Mouse (Mus musculus) small intestine, adult 2 months (tissue): ENCODE measurements at regions not wholly inside any gene's neighbourhood (a gene's known extent, or its start where the extent isn't known, plus 50 kb on each side); places are given as distances from the start of the nearest gene placed in this dataset.

ENCODE experiments used
- H3K27ac ChIP-seq: fragments of 200-500 bp; 2 replicates; pipeline ENCODE4 v1.5.1; 2012; ENCODE audit warnings: low read depth, low read length, control low read depth, inconsistent platforms; ENCODE audit not compliant: insufficient read depth
- H3K27me3 ChIP-seq: fragments of 200-500 bp; 2 replicates; pipeline ENCODE4 v1.6.1; 2012; ENCODE audit warnings: mild to moderate bottlenecking, moderate library complexity, low read length, inconsistent platforms; ENCODE audit not compliant: control insufficient read depth, insufficient read depth
- H3K36me3 ChIP-seq: fragments of 200-500 bp; 2 replicates; pipeline ENCODE4 v1.6.1; 2012; ENCODE audit warnings: mild to moderate bottlenecking, low read length, control low read depth, inconsistent platforms; ENCODE audit not compliant: control insufficient read depth, insufficient read depth
- H3K4me1 ChIP-seq: fragments of 200-500 bp; 2 replicates; pipeline ENCODE4 v1.6.1; 2012; ENCODE audit warnings: low read length, inconsistent platforms, mixed read lengths; ENCODE audit not compliant: control insufficient read depth, insufficient read depth, insufficient read length
- H3K4me3 ChIP-seq: fragments of 200-500 bp; 2 replicates; pipeline ENCODE4 v1.5.1; 2012; ENCODE audit warnings: low read depth, mild to moderate bottlenecking, control low read depth, inconsistent platforms, low read length, moderate library complexity
- CTCF ChIP-seq: fragments of 200-500 bp; IDR thresholded peaks from 2 replicates; pipeline ENCODE4 v1.5.1; 2012; ENCODE audit warnings: low read depth, mild to moderate bottlenecking, control low read depth, inconsistent platforms, low read length, moderate library complexity, mixed read lengths; ENCODE audit not compliant: insufficient replicate concordance, insufficient read length; ENCODE audit errors: extremely low read depth
- POLR2A ChIP-seq: fragments of 200-500 bp; IDR thresholded peaks from 2 replicates; pipeline ENCODE4 v1.6.1; 2012; ENCODE audit warnings: low read depth, mild to moderate bottlenecking, control low read depth, inconsistent platforms, low read length, moderate library complexity
- whole genome bisulfite sequencing: fragments of 180-500 bp; shearing (Covaris S2); methylation state at CpG from one replicate; pipeline ENCODE4 v1.1.7; 2018; 5-methylcytosine and 5-hydroxymethylcytosine counted together

DNA sequence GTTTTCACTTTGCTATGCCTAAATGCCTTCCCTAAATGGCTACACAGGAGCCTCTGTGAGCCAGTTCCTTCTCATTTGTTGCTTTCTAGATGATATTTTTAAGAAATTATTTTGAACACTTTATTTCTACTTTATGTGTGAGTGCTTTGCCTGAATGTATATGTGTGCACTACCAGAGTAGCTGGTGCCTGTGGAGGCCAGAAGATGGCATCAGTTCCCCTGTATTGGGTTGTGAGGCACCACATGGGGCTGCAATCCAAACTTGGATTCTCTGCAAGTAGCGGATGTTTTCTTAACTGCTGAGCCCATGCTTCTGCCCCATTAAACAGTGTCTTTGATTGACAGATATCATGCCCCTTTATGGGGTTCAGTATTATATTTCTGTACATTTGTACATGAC is 103.7 kb downstream of the Lyplal1 start:
- TF ChIP-seq POLR2A (no peak), CTCF (no peak)
- Histone ChIP-seq H3K27me3 (no peaks in the 10 kb centered on the region), H3K4me1 (no peaks in the 10 kb centered on the region), H3K27ac (no peak overlapping the region), H3K4me3 (no peak overlapping the region), H3K36me3 (no peaks in the 10 kb centered on the region)
- 91% methylated on average over 1 of the region's 1 CpGs for WGBS

GRCm38 (mm10) chr1:186014166-186014565 is 102.9 kb downstream of the Lyplal1 start:
- no peak for TF ChIP-seq POLR2A
- TF ChIP-seq CTCF: no peak
- H3K4me1 ChIP-seq: no peaks in the 10 kb centered on the region
- H3K27ac ChIP-seq: no peak overlapping the region
- no peak overlapping the region for H3K4me3 ChIP-seq
- WGBS: 70% methylated on average over 1 of the region's 1 CpGs
- H3K27me3 ChIP-seq: no peaks in the 10 kb centered on the region
- H3K36me3 ChIP-seq: no peaks in the 10 kb centered on the region

- TF ChIP-seq CTCF: no peak
- TF ChIP-seq POLR2A: no peak
- no peak overlapping the region for H3K4me3 ChIP-seq
- H3K4me1 ChIP-seq: no peaks in the 10 kb centered on the region
- no peaks in the 10 kb centered on the region for H3K27me3 ChIP-seq
- no peak overlapping the region for H3K27ac ChIP-seq
- H3K36me3 ChIP-seq: no peaks in the 10 kb centered on the region
- WGBS: 60% methylated on average over 8 of the region's 8 CpGs
Measured at GRCm38 (mm10) chr1:186015831-186016561, 101.1 kb downstream of the Lyplal1 start.

DNA sequence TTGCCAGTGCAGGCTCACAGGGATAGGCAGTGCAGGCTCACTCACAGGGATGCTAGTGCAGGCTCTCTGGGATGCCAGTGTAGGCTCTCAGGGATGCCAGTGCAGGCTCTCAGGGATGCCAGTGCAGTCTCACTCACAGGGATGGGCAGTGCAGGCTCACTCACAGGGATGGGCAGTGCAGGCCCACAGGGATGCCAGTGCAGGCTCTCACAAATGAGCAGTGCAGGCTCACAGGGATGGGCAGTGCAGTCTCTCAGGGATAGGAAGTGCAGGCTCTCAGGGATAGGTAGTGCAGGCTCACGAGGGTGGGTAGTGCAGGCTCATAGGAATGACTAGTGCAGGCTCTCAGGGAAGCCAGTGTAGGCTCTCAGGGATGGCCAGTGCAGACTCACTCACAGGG is 99.6 kb downstream of the Lyplal1 start:
- no peaks in the 10 kb centered on the region for H3K36me3 ChIP-seq
- H3K4me3 ChIP-seq: no peak overlapping the region
- H3K27ac ChIP-seq: no peak overlapping the region
- 35% methylated on average over 1 of the region's 1 CpGs for WGBS
- H3K4me1 ChIP-seq: no peaks in the 10 kb centered on the region
- no peaks in the 10 kb centered on the region for H3K27me3 ChIP-seq
- no peak for TF ChIP-seq CTCF
- no peak for TF ChIP-seq POLR2A

DNA sequence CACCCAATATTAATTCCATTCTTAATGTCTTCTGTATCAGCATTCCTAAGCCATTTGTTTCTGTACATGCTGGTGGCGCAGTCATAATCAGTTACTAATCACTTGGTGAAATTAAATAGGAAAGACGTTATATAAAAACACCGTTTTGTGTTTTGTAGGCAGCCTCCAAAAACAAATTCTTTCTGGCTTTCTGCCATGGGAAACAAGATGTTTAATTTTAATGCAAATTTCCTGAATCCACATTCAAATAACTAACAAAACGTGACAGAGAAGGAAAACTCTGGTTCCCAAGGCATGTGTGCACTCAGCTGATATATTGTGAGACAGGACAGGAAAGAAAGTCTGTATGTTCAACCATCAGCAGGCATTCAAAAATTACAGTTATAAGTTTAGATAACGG is 97.6 kb downstream of the Lyplal1 start:
- 80% methylated on average over 5 of the region's 5 CpGs for WGBS
- Histone ChIP-seq H3K4me3 (no peak overlapping the region), H3K36me3 (no peaks in the 10 kb centered on the region), H3K27me3 (no peaks in the 10 kb centered on the region), H3K27ac (no peak overlapping the region), H3K4me1 (no peaks in the 10 kb centered on the region)
- TF ChIP-seq POLR2A: no peak
- TF ChIP-seq CTCF: no peak

- H3K4me1 ChIP-seq: no peaks in the 10 kb centered on the region
- TF ChIP-seq CTCF (no peak), POLR2A (no peak)
- WGBS: 69% methylated on average over 10 of the region's 10 CpGs
- H3K27ac ChIP-seq: no peak overlapping the region
- H3K27me3 ChIP-seq: no peaks in the 10 kb centered on the region
- no peaks in the 10 kb centered on the region for H3K36me3 ChIP-seq
- no peak overlapping the region for H3K4me3 ChIP-seq
Measured at GRCm38 (mm10) chr1:186031951-186032350, 85.2 kb downstream of the Lyplal1 start.

DNA sequence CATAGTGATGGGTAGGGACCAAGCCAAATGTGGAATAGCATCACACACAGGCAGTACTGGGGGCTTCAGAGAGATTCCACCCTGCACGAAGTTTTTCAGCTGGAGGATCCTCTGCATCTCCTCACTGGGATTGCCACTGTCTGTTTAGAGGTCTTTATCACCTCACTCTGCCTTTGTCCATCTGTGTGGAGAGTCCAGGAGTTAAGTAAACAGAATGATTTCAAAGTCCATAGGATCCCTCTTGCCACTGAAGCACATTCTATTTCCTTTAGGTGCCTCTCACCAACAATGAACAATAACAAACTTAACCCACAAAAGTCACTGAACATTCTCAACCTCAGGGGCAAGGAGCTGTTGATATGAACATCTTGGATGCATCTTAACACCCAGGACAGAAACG is 82.7 kb downstream of the Lyplal1 start:
- 31% methylated on average over 2 of the region's 2 CpGs for WGBS
- no peaks in the 10 kb centered on the region for H3K36me3 ChIP-seq
- H3K4me3 ChIP-seq: no peak overlapping the region
- TF ChIP-seq CTCF: no peak
- TF ChIP-seq POLR2A: no peak
- no peaks in the 10 kb centered on the region for H3K4me1 ChIP-seq
- no peaks in the 10 kb centered on the region for H3K27me3 ChIP-seq
- H3K27ac ChIP-seq: no peak overlapping the region
